Mouse (Mus musculus) spleen, adult 2 months (tissue): ENCODE results near the gene Krtap20-2.

Experiments used
- CTCF ChIP-seq: fragments of 200-500 bp; IDR thresholded peaks from 2 replicates; pipeline ENCODE4 v1.5.1; 2011; ENCODE audit warnings: mild to moderate bottlenecking, inconsistent platforms; ENCODE audit not compliant: insufficient read depth, insufficient read length, insufficient replicate concordance; ENCODE audit errors: extremely low read depth
- POLR2A ChIP-seq: fragments of 200-500 bp; IDR thresholded peaks from 2 replicates; pipeline ENCODE4 v1.6.1; 2011; ENCODE audit warnings: low read depth, low read length, inconsistent platforms

DNA sequence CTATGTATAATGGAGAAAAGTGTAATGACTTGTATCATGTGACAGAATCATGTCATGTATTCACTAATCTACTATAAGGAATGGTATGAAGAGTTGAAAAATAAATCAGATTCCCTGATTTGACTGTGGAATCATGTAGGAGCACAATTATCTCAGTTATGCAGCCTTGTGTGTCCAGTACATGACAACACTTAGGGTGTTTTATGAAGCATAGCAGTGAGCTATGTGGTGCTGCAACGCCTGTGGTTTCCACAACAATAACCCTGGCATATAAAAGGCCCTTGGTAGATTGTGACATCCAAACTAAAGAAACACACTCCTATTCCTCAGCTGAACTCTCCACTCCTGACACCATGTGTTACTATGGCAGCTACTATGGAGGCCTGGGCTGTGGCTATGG, at the start of gene Krtap20-2:
- TF ChIP-seq POLR2A (no peak), CTCF (no peak)
